Mouse (Mus musculus): Measurements from ENCODE around the gene Fads1. TPM values are rescaled to one million over a fixed set of nuclear protein-coding genes. Genes with fewer than 3 reads are reported as not detected.

Fads1 gene
- polyA plus RNA-seq, 1 experiment, result 117 TPM

DNA sequence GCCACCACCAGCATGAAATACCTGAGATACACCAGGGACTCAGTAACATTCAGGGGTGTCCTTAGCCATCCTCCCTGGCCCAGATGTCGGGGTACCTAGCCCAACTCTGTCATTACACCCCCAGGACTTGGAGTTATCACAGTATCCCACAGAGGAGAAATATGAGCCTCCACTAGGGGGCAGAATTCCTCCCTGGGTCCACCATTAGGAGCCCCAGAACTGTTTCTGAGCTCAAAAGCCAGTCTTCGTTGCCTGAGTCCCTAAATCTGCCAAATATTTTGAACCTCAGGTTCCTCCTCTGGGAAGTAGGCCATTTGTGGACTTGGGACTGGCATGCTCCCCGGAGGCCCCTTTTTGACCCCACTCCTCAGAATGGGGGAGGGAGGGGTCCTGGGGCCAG lies 36.4 kb downstream of the Fads1 start:
- WGBS, result 31% methylated on average over 3 of the region's 3 CpGs
- Histone ChIP-seq H3K4me1 (ENCODE audit: control insufficient read depth, insufficient read depth, low read length) (no peaks in the 10 kb centered on the region), H3K4me3 (replicated peaks; ENCODE audit: extremely low read depth, low read depth, low read length) (no peak overlapping the region)
- TF ChIP-seq POLR2A (IDR thresholded peaks at IDR 0.05; ENCODE audit: borderline replicate concordance, extremely low read depth, low read depth, low read length), result no peak
- peak; percentile 29; the same call in 1 of the 2 replicates for TF ChIP-seq CTCF (IDR thresholded peaks at IDR 0.05; ENCODE audit: insufficient read depth, low read length)
- peak; percentile 28 for DNase-seq

GRCm38 (mm10) chr19:10219593-10219992 lies 36.9 kb downstream of the Fads1 start:
- WGBS, result 51% methylated on average over 6 of the region's 6 CpGs
- no peaks in the 10 kb centered on the region for H3K4me1 ChIP-seq (ENCODE audit: control insufficient read depth, insufficient read depth, low read length)
- TF ChIP-seq POLR2A (IDR thresholded peaks at IDR 0.05; ENCODE audit: borderline replicate concordance, extremely low read depth, low read depth, low read length), result no peak
- TF ChIP-seq CTCF (IDR thresholded peaks at IDR 0.05; ENCODE audit: insufficient read depth, low read length), result no peak
- no peak overlapping the region for H3K4me3 ChIP-seq (replicated peaks; ENCODE audit: extremely low read depth, low read depth, low read length)
- no peak for DNase-seq

GRCm38 (mm10) chr19:10221585-10221984 lies 38.9 kb downstream of the Fads1 start:
- Histone ChIP-seq H3K4me3 (replicated peaks; ENCODE audit: extremely low read depth, low read depth, low read length) (no peak overlapping the region), H3K4me1 (ENCODE audit: control insufficient read depth, insufficient read depth, low read length) (no peaks in the 10 kb centered on the region)
- TF ChIP-seq CTCF (IDR thresholded peaks at IDR 0.05; ENCODE audit: insufficient read depth, low read length) (no peak), POLR2A (IDR thresholded peaks at IDR 0.05; ENCODE audit: borderline replicate concordance, extremely low read depth, low read depth, low read length) (no peak)
- 52% methylated on average over 4 of the region's 4 CpGs for WGBS
- no peak for DNase-seq

- 38% methylated on average over 8 of the region's 8 CpGs for WGBS
- DNase-seq, result no peak
- no peak for TF ChIP-seq CTCF (IDR thresholded peaks at IDR 0.05; ENCODE audit: insufficient read depth, low read length)
- Histone ChIP-seq H3K4me3 (replicated peaks; ENCODE audit: extremely low read depth, low read depth, low read length) (no peak overlapping the region), H3K4me1 (ENCODE audit: control insufficient read depth, insufficient read depth, low read length) (no peaks in the 10 kb centered on the region)
These were observed 40.0 kb downstream of the Fads1 start for GRCm38 (mm10) chr19:10222656-10223055.

GRCm38 (mm10) chr19:10223561-10223960 lies 40.9 kb downstream of the Fads1 start:
- DNase-seq, result no peak
- 69% methylated on average over 4 of the region's 4 CpGs for WGBS
- no peak for TF ChIP-seq POLR2A (IDR thresholded peaks at IDR 0.05; ENCODE audit: borderline replicate concordance, extremely low read depth, low read depth, low read length)
- TF ChIP-seq CTCF (IDR thresholded peaks at IDR 0.05; ENCODE audit: insufficient read depth, low read length), result no peak

GRCm38 (mm10) chr19:10224637-10225453 lies 42.2 kb downstream of the Fads1 start:
- WGBS, result 27% methylated on average over 26 of the region's 26 CpGs
- TF ChIP-seq CTCF (IDR thresholded peaks at IDR 0.05; ENCODE audit: insufficient read depth, low read length) (no peak), POLR2A (IDR thresholded peaks at IDR 0.05; ENCODE audit: borderline replicate concordance, extremely low read depth, low read depth, low read length) (no peak)
- DNase-seq, result no peak
- no peaks in the 10 kb centered on the region for H3K4me1 ChIP-seq (ENCODE audit: control insufficient read depth, insufficient read depth, low read length)
- no peak overlapping the region for H3K4me3 ChIP-seq (replicated peaks; ENCODE audit: extremely low read depth, low read depth, low read length)

More at GRCm38 (mm10) chr19:10223561-10223960, 40.9 kb downstream of the Fads1 start:
- no peaks in the 10 kb centered on the region for H3K4me1 ChIP-seq (ENCODE audit: control insufficient read depth, insufficient read depth, low read length)
- no peak overlapping the region for H3K4me3 ChIP-seq (replicated peaks; ENCODE audit: extremely low read depth, low read depth, low read length)

DNA sequence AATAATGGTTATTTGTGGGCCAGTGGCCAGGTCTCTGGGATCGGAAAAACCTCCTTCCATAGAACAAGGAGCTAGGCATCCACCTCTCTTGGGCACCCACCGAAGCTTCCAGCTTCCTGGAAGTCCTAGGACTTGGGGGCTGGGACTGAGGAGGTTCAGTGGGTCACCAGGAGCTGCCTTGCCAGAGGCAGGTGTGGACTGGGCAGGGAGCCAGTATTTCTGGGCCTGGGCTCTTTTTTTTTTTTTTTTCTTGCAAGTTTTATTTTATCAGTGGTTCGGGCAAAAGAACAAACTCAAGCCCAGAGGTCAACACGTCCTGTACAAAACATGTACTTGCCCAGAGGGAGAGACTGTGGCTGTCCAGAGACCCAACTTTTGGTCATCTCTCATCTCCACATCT lies 43.1 kb downstream of the Fads1 start:
- 46% methylated on average over 4 of the region's 4 CpGs for WGBS
- no peak for TF ChIP-seq POLR2A (IDR thresholded peaks at IDR 0.05; ENCODE audit: borderline replicate concordance, extremely low read depth, low read depth, low read length)
- no peak for TF ChIP-seq CTCF (IDR thresholded peaks at IDR 0.05; ENCODE audit: insufficient read depth, low read length)
- no peaks in the 10 kb centered on the region for H3K4me1 ChIP-seq (ENCODE audit: control insufficient read depth, insufficient read depth, low read length)
- H3K4me3 ChIP-seq (replicated peaks; ENCODE audit: extremely low read depth, low read depth, low read length), result no peak overlapping the region
- no peak for DNase-seq

DNA sequence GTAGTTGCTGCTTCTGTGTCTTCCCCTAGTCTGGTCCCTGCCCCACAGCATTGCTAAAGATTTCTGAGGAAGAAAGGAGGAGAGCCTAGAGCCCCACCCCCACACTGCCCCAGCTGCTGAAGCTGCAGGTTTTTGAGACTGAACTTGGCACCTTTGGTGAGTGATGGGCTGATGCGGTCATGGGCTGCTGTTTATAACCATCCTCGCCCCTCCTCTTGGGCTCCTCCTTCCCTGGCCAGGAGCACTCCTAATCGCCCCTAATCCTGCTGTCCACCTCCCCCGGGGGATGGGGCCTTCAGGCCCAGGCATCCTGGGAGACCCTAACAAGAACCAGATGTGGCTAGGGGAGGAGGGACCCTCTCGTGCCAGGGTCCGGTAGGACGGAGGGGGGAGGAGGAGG lies 48.3 kb downstream of the Fads1 start:
- WGBS, result 32% methylated on average over 7 of the region's 7 CpGs
- Histone ChIP-seq H3K4me3 (replicated peaks; ENCODE audit: extremely low read depth, low read depth, low read length) (no peak overlapping the region), H3K4me1 (ENCODE audit: control insufficient read depth, insufficient read depth, low read length) (no peaks in the 10 kb centered on the region)
- TF ChIP-seq CTCF (IDR thresholded peaks at IDR 0.05; ENCODE audit: insufficient read depth, low read length) (no peak), POLR2A (IDR thresholded peaks at IDR 0.05; ENCODE audit: borderline replicate concordance, extremely low read depth, low read depth, low read length) (no peak)
- DNase-seq, result no peak

- no peak for DNase-seq
- 64% methylated on average over 5 of the region's 5 CpGs for WGBS
- Histone ChIP-seq H3K4me3 (replicated peaks; ENCODE audit: extremely low read depth, low read depth, low read length) (no peak overlapping the region), H3K4me1 (ENCODE audit: control insufficient read depth, insufficient read depth, low read length) (no peaks in the 10 kb centered on the region)
- no peak for TF ChIP-seq POLR2A (IDR thresholded peaks at IDR 0.05; ENCODE audit: borderline replicate concordance, extremely low read depth, low read depth, low read length)
- no peak for TF ChIP-seq CTCF (IDR thresholded peaks at IDR 0.05; ENCODE audit: insufficient read depth, low read length)
These were observed 49.2 kb downstream of the Fads1 start for GRCm38 (mm10) chr19:10231871-10232270.

GRCm38 (mm10) chr19:10232327-10233017 lies 49.8 kb downstream of the Fads1 start:
- Histone ChIP-seq H3K4me3 (replicated peaks; ENCODE audit: extremely low read depth, low read depth, low read length) (no peak overlapping the region), H3K4me1 (ENCODE audit: control insufficient read depth, insufficient read depth, low read length) (no peaks in the 10 kb centered on the region)
- TF ChIP-seq CTCF (IDR thresholded peaks at IDR 0.05; ENCODE audit: insufficient read depth, low read length) (no peak), POLR2A (IDR thresholded peaks at IDR 0.05; ENCODE audit: borderline replicate concordance, extremely low read depth, low read depth, low read length) (no peak)
- no peak for DNase-seq
- WGBS, result 55% methylated on average over 9 of the region's 9 CpGs
